Mouse (Mus musculus): ENCODE results near the gene Aagab.

The Aagab gene

DNA sequence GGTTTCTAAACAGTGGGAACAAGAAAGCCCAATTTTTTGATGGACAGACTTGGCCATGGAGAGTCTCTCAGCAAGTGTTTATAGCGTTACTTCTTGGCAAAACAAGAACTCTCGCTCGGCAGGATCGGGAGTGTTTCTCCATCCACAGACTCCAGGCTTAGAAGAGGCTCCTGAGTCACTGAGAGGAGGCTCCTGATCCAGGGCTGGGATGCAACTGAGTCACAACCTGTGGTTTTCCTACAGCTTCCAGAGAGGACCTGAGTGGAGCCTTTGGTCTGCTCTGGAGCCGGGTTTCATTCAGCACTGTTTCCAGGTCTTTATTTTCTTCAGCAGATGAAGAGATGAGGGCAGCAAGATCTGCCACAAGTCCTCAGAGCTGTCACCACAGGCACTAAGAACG lies 5.5 kb downstream of the Aagab start:
- DNase-seq (ENCODE audit: low spot score) = no peak

DNA sequence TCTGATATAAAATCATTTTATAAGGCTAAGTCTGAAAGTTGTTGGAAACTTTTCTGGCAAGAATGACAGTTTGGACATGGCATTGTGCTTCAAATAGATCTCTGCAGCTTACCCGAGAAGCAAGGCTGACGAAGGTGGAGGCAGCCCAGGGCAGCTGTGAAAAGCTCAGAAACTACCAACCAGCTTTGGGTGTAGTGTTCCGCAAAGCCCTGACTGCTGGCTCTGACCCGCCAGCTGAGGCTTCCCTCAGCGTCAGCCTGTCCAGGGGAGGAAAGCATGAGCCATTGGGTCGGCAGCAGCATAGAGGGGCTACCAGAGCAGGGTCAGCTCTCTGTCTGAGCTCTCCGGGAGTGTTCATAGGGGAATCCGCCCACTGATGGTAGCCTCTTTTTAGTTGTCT lies 6.8 kb downstream of the Aagab start:
- no peak for DNase-seq (ENCODE audit: low spot score)

DNA sequence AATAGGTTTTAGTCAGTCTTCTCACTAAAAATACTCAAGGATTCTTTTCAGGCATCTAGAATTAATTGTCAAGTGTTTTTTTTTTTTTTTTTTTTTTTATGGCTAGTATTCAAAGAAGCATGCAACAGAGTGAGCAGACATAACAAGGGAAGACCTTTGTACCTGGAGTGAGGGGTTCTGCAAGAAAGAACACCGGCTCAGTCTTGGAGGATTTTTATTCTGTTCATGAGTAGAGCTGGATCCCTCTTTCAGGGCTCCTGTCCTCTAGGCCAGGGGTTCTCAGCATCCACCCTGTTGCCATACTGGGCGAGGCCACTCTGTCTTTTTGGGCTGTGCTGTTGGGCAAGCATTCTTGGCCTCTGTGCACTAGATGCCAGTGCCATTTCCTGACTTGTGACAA lies 7.3 kb downstream of the Aagab start:
- DNase-seq (ENCODE audit: low spot score) = no peak

DNA sequence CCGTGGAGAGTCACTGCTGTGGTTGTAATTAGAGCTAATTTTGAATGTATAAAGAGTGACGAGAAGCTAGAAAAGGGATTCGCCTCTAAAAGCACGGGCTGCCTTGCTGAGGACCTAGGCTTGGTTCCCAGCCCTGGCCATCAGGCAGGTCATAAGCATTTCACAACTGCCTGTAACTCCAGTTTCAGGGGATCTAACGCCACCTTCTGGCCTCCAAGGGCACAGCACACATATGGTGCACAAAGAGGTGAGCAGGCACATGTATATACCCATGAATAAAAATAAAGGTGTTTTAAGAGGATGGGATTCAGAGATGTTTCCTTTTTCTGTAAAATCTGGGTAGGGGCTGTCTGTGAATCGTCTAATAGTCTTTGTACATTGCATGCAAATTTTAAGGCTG lies 7.8 kb downstream of the Aagab start:
- no peak for DNase-seq (ENCODE audit: low spot score)

DNA sequence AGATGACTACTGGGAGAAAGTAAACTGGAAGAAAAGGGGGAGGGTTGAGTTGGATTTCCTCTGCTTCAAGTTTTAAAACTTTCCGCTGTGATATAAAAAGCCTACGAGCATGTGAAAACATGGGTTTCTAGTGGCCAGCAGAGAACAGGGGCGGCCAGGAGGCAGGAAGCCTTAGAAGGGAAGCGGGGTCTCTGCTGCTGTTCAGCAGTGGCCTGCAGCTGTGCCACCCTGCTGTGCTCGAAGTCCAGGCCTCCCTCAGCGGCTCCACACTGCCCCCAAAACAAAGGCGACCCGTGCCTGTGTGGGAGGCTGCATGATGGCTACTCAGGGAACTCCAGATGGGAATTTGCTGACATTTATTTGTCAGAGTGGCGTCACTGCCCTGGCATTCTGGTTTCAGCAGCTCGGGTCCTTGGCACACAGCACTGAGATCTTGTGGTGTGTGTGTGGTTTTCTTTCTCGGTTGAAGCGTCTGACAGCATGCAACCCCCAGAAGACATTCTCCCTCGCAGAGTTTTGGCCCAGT lies 8.4 kb downstream of the Aagab start:
- no peak for DNase-seq (ENCODE audit: low spot score)

DNA sequence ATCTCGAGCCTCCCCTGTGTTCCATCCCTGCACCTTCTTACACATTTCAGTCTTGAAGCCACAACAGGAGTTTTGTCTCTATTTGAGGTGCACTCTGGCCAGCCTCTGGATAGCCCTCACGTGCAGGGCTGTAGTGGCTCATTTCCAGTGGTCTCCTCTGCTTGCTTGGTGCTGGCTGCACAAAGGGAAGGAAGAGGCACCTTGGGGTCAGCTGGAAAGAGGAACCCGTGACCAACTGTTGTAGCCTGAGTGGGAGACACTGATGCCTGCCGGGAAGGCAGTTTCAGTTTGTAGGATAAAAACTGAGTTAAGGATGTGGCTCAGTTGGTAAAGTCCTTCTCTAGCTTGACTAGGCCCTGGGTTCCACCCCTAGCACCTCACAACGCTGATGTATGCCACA lies 9.5 kb downstream of the Aagab start:
- no peak for DNase-seq (ENCODE audit: low spot score)

DNA sequence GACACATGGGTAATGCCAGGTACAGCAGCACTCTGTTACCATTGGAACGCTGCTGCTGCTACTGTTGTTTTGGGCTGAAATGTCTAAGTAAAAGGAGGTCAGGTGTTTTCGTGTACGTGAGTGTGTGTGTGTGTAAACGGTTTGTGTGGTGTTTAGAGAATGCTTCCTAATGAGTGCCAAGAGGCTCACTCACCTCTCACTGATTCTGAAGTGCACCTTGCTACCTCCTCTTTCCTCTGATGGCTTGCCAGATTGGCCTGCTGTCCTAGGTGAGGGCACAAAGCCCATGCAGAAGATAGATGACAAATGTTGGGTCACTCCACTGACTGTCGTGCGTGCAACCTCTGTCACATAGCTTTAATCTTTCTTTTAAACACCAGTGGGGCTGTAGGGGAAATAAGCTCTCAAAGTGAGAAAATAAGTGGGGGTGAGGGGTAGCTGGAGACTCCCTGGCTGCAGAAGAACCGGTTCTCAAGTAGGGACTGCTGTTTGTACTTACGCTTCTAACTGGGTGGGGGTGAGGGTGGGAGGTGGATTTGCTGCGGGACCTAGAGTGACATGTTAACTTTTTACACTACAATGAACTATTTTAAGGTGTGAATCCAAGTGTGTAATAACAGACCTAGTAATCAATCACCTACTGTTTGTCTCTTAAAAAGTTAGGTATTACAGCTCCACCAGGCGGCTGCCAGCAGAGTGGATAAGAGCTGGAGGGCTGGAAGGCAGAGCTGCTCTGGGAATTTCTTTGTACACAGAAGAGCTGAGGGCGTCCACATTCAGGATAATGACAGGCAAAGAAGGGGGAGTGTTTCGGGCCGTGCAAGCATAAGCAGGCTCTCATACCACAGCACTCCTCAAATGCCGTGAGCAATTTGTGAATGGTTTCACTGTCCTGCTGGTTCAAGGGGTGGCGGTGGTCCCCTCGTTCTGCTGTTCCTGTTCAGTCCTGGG lies 10.4 kb downstream of the Aagab start:
- no peak for DNase-seq (ENCODE audit: low spot score)

DNA sequence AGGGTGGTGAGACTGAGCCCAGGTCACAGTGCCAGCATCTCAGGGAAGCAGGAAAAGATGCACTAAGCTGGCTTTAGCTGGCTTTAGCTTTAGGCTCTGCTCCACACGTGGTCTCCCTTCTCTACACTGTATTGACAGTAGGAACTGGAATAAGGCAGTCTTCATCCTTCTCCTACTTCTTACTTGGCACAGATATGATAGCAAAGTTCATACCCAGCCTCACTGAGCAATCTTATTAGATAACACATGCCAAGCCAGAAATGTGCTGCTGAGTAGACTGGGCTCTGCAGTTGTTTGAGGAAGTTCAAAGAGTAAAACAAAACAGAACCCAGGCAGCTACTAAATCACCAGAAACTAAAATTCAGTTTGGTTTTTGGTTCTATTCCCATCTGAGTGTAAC lies 11.1 kb downstream of the Aagab start:
- DNase-seq (ENCODE audit: low spot score) = no peak

DNA sequence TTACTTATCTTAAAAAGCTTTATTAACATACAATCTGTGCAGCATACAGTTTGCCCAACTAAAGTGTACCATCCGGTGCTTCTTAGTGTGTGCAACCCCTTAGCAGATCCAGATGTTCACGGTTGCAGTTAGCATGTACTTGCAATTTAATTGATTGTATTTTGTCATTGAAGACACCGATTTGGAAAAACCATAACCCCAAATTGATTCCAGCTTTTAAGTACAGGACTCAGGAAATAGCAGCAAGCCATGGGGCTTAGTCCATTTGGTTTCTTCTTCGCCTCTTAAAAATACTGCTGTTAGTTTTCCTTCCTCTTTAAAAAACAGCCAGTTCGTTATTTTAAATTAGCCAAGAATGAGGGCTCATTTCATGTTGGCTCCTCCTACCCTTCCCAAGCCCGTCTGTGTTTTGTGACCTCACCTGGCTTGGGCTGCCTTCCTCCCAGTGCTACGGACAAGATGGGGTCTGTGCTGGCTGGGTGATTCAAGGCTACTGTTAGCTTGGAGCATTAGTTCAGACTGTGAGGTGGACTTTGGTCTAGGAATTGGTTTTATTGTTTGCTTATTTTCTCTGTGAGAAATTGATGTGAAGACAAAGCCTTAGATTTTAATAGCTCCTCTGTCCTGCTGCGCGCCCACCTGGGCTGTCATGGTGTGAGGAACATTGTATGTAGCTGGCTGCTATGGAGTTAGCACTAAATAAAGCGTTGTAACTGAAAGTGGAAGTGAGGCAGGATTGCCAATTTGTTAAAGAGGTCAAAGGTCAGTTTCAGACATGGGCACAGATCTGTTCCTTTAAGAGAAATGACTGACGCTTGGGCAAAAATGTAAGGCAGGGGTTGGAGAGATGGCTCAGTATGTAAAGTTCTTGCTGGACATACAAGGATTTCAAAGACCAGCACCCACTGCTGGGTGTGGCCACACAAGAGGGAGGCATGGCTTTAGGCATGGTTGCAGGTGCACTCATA lies 11.8 kb downstream of the Aagab start:
- no peak for DNase-seq (ENCODE audit: low spot score)

DNA sequence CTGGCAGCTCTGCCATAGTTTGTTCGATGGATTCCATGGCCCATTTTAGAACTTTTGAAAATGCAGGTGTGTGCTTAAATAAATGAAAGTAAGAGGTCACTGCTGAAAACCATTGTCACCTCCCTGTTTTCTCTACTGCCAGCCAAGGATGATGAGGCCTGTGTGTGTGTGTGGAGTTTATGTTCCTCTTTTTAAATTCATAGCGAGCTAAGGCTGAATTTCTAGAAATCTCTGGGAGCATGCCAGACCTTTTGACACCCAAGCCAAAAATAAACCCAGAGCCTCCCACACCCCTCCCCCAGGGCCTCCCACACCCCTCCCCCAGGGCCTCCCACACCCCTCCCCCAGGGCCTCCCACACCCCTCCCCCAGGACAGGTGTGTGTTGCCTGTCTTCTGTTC lies 15.5 kb downstream of the Aagab start:
- no peak for DNase-seq (ENCODE audit: low spot score)

DNA sequence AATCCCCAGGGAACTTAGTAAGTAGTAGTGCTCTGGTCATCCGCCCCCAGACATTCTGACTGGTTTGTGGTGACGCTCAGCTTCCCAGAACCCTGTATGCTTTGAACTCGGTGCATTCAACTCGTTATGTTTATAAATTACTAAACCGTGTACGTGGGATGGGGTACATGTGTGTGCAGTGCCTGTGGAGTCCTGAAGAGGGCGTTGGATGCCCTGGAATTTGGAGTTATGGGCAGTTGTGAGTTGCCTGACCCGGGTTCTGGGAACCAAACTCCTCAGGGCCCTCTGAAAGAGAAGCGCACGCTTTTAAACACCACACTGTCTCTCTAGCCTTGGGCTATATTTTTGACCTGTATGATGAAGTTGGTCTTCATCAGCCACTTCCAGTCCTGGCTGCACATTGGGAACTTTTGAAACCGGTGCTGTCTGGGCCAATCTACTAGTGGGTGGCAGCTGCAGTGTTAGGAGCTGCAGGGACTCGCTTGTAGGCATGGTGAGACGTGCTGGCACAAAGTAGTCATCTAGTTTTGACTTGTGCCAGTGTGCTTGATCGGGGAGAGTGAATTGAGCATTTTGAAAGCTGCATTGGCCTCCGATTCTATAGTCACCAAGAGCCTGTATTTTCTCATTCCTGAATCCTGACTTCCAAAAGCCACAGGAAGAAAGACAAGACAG lies 21.6 kb downstream of the Aagab start:
- DNase-seq (ENCODE audit: low spot score) = no peak

DNA sequence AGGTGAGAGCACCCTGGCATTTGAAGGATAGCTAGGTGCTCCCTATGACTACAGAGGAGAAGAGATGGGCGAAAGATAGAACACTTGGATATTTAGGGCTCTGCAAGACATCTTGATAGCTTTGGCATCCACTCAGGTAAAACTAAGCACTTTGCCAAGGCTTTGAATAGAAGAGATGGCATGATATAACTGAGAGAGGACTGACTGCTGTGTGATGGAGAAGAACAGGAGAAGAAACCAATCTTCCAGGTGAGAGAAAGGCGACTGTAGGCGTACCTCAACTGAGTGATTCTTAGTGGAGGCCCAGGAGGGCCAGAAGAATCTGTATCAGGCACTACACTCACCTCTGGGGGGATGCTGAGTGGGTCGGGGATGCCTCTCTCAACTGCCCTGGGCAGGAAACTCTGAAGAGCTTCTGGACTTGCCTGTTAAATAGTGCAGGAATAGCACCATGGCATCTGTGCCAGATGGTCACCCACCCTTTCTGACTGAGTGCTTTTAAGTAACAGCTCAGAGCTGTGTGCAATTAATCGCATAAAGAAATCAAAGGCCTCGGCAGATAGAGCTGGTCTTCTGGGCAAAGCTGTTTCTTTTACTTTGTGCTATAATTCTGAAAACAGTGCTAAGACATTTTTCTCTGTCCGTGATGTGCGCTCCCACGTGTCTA lies 22.8 kb downstream of the Aagab start:
- no peak for DNase-seq (ENCODE audit: low spot score)

DNA sequence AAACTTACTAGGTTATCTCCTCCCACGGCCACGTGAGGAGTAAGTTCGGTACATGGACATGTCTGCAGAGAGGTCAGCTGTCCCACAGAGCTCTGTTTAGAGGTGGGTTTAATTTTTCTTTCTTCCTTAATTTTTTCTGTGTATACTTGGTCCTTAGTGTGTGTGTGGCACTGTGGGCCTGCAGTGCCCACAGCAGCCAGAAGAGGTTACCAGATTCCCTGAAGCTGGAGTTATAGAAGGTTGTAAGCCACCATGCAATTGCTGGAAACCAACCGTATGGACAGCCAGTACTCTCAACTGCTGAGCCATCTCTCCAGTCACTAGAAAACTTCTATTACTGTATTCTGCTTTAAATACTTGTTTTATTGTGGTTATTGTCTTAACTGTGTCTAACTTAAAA lies 29.6 kb downstream of the Aagab start:
- DNase-seq (ENCODE audit: low spot score) = no peak

DNA sequence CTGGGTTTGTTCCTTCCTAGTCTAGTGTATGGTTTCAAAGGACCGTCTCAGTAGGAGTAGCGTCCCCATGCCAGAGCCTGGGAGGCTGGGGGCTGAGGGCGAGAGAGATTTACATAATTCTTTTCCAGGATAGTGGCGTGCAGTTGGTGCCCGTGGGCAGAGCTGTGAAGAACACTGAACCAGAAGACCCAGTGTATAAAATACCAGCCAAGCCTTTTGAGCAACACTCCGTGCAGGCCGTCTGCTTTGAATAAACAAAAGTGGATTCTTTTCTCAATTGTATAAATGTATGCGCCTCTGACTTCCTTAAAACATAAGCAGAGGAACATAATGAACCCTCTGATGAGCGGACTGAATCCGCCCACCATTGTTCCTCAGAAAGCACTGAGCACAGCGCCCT lies 30.5 kb downstream of the Aagab start:
- no peak for DNase-seq (ENCODE audit: low spot score)

DNA sequence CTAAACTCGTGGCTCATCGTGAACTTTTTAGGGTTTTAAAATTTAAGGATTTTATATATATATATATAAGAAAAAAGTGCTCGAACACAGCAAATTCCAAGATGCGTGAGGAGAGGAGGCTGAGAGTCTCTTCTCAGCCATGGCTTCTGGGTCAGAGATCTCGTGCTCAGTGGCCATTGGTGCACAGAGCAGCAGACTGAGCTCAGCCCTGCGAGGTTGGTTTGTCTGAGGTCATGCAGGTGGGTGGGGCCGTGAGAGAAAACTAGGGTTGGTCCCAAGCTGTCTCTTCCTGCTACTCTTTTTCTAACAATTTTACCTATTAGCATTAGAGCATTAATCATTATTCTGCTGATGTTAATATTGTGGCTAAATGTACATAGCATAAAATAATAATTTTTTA lies 30.9 kb downstream of the Aagab start:
- no peak for DNase-seq (ENCODE audit: low spot score)

DNA sequence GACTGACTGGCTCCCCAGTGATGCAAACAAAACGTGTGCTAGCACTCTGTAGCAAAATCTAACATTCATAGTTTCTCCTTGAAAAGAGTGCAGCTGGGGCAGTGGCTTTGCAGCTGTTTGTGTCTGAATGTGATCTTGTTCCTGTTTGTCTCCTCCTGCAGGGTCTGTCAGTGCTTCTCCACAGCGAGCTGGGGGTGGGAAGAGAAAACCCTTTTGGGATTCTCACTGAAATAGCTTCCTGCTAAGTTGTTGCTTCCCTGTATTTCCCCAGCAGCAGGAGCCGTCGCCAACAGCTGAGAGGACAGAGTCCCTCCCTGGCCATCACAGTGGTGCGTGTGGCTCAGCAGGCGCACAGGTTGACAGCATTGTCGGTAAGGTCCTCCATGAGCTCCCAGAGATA lies 33.7 kb downstream of the Aagab start:
- DNase-seq (ENCODE audit: low spot score) = no peak

DNA sequence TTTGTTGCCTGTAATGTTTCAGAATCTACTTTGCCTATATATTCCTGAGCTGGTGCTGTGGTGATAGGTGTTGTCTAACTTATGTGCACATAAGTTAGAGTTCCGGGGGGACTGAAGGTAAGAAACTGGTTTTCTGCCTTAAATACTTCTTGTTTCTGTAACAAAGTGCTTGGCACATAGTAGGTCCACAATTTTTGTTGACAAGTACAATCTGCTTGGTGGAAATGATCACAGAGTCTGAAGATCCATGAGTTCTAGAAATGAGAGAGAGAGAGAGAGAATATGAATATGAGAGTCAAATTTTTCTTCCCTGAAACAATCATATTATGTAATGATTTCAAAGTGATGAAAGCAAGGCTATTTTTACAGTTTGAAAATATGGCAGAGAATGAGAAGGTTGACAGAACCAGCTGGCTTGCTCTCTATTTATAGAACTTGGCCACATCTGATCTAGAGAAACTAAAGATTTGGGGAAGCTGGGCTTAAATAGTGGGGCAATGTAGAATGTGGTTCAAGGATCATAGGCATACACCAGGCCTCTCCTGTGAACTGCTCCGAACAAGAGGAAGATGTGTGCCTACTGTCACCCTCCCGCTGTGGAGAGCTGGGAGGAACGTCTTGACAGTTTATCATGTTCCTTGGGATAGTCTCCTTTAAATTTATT lies 39.7 kb downstream of the Aagab start:
- DNase-seq (ENCODE audit: low spot score) = no peak

DNA sequence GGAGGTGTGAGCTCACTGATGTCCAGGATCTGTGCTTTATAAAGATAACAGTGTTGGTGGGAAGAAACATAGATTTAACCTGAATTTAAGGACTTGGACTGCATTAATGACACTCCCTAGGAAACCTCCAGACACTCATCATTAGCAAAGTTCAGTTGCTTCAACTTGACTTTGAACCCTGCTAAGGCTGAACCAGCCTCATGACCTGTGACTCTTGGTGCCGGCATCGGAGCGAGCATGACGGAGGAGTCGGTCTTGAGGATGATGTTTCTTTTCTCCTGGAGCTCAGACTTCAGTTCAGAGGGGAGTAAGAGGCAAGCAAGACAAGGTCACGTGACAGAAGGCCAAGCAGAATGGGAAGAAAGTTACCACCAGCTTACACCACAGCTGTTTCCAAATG lies 41.6 kb downstream of the Aagab start:
- no peak for DNase-seq (ENCODE audit: low spot score)

DNA sequence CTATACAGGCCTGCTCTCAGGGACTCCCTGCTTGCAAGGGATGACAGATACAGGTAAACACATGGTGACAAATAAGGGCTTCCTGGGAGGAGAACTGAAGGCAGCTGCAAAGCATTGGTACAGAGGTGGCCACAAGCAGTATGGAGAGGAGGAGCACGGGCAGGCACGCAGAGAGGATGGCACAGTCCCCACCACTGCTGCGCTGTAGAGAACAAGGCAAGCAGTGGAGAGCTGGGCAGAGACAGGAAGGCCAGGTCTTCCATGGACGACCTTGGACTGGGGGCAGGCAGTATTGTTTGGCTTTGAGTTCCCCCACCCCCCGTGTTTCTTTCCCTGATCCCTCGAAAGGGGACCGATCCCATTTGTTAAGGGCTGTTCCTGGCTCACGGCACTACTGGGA lies 42.6 kb downstream of the Aagab start:
- no peak for DNase-seq (ENCODE audit: low spot score)

DNA sequence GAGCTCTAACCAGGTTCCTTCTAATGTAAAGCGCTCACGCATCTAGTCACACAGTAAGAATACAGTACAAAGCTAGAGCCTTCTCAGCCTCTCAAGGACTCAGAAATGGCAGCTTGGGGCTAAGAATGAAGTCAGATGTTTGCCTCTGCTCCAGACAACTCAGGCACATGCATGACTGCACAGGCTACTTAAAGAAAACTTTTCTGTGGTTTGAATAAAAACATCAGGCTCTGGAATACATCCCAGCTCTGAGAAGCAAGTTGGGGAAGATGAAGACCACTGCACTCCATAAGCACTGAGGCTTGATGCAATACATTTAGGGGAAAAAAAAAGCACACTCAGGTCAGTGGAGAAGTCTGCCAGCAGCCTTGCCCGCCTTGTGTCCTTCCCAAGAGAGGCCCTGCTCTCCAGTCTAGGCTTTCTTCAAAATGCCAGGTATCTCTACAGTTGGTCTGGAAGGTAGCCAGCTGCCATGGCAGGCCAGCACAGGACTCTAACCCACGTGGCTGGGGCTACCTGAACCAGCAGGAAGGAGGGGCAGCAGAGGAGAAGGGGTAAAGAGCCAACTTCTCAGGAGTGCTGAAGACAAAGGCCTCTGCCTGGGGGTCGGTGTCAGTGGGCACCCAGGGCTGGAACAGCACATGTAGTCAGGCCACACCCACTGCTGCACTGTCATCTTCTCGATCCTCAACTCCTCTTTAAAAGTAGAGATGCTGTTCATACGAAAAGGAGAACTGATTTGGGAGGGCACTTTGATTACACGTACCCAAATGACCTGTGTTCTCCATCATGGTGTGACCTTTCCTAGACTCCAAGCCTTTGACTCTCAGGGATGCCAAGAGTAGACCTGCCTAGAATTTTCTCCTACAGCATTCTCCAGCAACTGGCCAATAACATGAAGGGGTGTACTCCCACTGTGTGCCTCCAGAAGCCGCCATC lies 45.4 kb downstream of the Aagab start:
- DNase-seq (ENCODE audit: low spot score) = no peak

All from ovary, postnatal 10 days (tissue).